Comparison of ENCODE assay signal across 27 mouse cellular contexts in genomic region chr16:71511381-71511780, GRCm38 (mm10).
"Had no signal": no experiment of that assay in that cellular context is flagged by ENCODE, and none has a peak within 500 bp of the region (broad histone marks: within the 10 kb centered on the region; RNA-seq: fewer than 3 reads in every experiment).

No protein-coding gene starts in this region.

- H3K27ac ChIP-seq: heart, adult 2 months; heart, embryonic 13.5 days; heart, embryonic 15.5 days; hindbrain, embryonic 14.5 days; kidney, embryonic 15.5 days; kidney, postnatal 0 days; limb, embryonic 10.5 days; limb, embryonic 12.5 days; liver, embryonic 13.5 days; liver, embryonic 15.5 days had no signal

- H3K36me3 ChIP-seq: heart, embryonic 13.5 days; heart, embryonic 15.5 days; kidney, embryonic 15.5 days; limb, embryonic 10.5 days; limb, embryonic 12.5 days; liver, embryonic 13.5 days; liver, embryonic 15.5 days had no signal

- H3K9me3 ChIP-seq: heart, embryonic 13.5 days; heart, embryonic 15.5 days; kidney, embryonic 15.5 days; limb, embryonic 10.5 days; limb, embryonic 12.5 days; liver, embryonic 13.5 days; liver, embryonic 15.5 days had no signal

- H3K4me3 ChIP-seq: heart, adult 2 months; heart, embryonic 13.5 days; heart, embryonic 15.5 days; kidney, embryonic 15.5 days; limb, embryonic 10.5 days; limb, embryonic 12.5 days; liver, embryonic 13.5 days; liver, embryonic 15.5 days had no signal

- H3K4me2 ChIP-seq: heart, embryonic 11.5 days; heart, embryonic 13.5 days; heart, embryonic 15.5 days; hindbrain, embryonic 14.5 days; kidney, embryonic 15.5 days; limb, embryonic 12.5 days; liver, embryonic 11.5 days; liver, embryonic 13.5 days; liver, embryonic 15.5 days had no signal

- DNase-seq: gastrocnemius, postnatal 14 days; gastrocnemius, postnatal 36 days; heart, adult 11 months; heart, adult 2 months; heart, postnatal 14 days; heart, postnatal 36 days; kidney, adult 11 months; kidney, adult 2 months; kidney, adult 9 months; kidney, postnatal 14 days; kidney, postnatal 36 days; layer of hippocampus, adult 9-11 months; layer of hippocampus, postnatal 36 days; liver; liver, embryonic 13.5 days had no signal

- H3K9ac ChIP-seq: heart, embryonic 13.5 days; heart, embryonic 15.5 days; hindbrain, embryonic 14.5 days; kidney, embryonic 15.5 days; limb, embryonic 12.5 days; liver, embryonic 13.5 days; liver, embryonic 15.5 days had no signal

- ATAC-seq: hindbrain, embryonic 16.5 days; intestine, embryonic 16.5 days had no signal

- H3K27me3 ChIP-seq: heart, embryonic 13.5 days; heart, embryonic 15.5 days; kidney, embryonic 15.5 days; limb, embryonic 12.5 days; liver, embryonic 13.5 days; liver, embryonic 15.5 days had no signal

- H3K4me1 ChIP-seq: heart, embryonic 13.5 days; heart, embryonic 15.5 days; kidney, embryonic 15.5 days; limb, embryonic 10.5 days; limb, embryonic 12.5 days; liver, embryonic 13.5 days; liver, embryonic 15.5 days had no signal
